Mouse (Mus musculus) CD4-positive, CD25-positive, alpha-beta regulatory T cell, adult 4 months (primary cell): ENCODE data around the gene Slc48a1. TPM values are rescaled to one million over a fixed set of nuclear protein-coding genes. Genes with fewer than 3 reads are reported as not detected.
A peak's percentile ranks its signal among the peaks of the same experiment; 100 is the strongest.

ENCODE experiments used
- ATAC-seq: one replicate; pipeline ENCODE4 v1.8.0; 2017
- polyA plus RNA-seq, 2 experiments: library from polyadenylated mRNA; unstranded; fragments of 100-300 nt; shearing (Covaris generic); gene quantifications; one replicate each; pipeline ENCODE4 v1.2.1; 2017

Slc48a1 gene
- polyA plus RNA-seq, 2 experiments from 2014 or later, result 33.9 to 37.1 TPM

DNA sequence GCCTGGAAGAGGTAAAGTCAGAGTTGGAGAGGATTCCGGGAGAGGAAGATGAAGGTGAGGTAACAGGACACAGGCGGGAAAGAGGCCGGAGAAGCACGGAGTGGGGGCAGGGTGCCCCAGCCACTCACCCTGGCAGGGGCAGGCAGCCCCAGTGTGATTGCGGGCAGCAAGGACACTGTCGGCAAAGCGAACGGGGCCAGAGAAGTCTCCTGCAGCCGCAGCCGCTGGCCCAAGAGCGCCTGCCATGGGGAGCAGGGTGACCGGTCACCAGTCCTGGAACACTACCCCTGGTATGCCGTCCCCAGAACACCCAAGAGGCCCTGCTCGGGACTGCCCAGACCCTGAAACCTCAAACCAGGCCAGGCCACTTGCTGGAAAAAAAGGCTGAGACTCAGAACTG, 30.2 kb downstream of the Slc48a1 start:
- ATAC-seq, result no peak

GRCm38 (mm10) chr15:97809206-97809605, 30.9 kb downstream of the Slc48a1 start:
- ATAC-seq, result no peak

GRCm38 (mm10) chr15:97809942-97810341, 31.6 kb downstream of the Slc48a1 start:
- ATAC-seq, result no peak

DNA sequence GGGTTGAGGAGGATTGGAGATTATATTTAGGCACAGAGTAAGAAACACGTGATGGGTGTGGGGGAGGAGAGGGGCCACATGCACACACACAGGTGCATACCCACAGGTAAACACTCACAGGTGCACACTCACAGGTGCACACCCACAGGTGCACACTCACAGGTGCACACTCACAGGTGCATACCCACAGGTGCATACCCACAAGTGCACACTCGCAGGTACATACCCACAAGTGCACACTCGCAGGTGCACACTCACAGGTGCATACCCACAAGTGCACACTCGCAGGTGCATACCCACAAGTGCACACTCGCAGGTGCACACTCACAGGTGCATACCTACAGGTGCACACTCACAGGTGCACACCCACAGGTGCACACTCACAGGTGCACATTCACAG, 32.1 kb downstream of the Slc48a1 start:
- ATAC-seq, result no peak

- no peak for ATAC-seq
Observed at GRCm38 (mm10) chr15:97811307-97811706, 33.0 kb downstream of the Slc48a1 start.

GRCm38 (mm10) chr15:97812126-97812525, 33.8 kb downstream of the Slc48a1 start:
- no peak for ATAC-seq

DNA sequence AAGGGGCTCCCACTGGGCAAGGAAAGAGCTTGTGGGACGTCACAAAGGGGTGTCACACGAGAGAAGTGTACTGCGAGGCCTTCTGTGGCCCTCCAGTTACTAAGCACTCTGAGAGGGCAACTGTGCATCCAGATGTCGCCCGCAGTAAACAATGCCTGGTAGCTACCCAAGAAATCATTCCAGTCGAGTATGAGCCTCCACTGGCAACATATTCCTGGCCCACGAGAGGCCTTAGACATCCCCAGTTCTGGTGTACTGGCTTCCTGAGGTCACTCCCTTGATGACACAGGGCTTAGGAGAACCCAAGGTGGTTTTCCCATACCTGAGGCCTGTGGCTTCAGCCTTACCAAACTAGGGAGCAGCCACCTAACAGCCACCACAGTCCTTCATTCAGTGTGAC, 34.6 kb downstream of the Slc48a1 start:
- no peak for ATAC-seq

GRCm38 (mm10) chr15:97813452-97814204, 35.3 kb downstream of the Slc48a1 start:
- ATAC-seq, result no peak

GRCm38 (mm10) chr15:97814703-97815102, 36.4 kb downstream of the Slc48a1 start:
- no peak for ATAC-seq

- no peak for ATAC-seq
Observed at GRCm38 (mm10) chr15:97815254-97815653, 36.9 kb downstream of the Slc48a1 start.

DNA sequence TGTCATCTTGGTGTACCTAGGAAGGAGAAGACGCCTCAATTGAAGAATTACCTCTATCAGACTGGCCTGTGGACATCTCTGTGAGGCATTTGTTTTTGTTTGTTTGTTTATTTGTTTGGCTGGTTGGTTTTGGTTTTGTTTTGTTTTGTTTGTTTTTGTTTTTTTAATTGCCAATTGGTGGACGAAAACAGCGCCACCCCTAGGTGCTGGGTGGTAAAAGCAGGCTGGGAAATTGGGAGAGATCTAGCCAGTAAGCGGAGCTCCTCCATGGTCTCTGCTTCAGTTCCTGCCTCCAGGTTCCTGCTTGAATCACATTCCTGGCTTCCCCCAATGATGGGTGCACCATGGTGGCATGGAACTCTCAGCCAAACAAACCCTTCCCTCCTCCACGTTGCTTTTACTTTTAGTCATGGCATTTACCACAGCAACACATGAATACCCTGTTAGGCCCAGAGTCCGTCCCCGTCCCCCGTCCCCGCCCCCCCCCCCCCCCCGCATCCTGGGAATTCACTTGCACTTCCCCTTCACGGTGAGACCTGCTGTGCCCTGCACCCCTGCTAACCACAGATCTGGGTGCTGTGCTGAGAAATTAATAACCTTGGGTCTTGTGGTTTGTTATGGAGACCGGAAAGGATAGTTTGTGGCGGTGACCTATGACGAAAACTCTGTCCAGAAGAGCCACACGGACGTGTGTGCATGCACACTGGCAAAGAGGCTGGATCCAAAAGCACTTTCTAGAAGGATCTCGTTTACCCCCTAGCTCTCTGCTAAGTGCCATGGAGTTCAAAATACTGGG, 38.1 kb downstream of the Slc48a1 start:
- ATAC-seq, result no peak

GRCm38 (mm10) chr15:97819937-97820336, 41.6 kb downstream of the Slc48a1 start:
- ATAC-seq, result no peak

- ATAC-seq, result peak; percentile 56
Observed at GRCm38 (mm10) chr15:97821321-97821982, 43.1 kb downstream of the Slc48a1 start.

- no peak for ATAC-seq
Observed at GRCm38 (mm10) chr15:97821983-97822363, 43.7 kb downstream of the Slc48a1 start.

DNA sequence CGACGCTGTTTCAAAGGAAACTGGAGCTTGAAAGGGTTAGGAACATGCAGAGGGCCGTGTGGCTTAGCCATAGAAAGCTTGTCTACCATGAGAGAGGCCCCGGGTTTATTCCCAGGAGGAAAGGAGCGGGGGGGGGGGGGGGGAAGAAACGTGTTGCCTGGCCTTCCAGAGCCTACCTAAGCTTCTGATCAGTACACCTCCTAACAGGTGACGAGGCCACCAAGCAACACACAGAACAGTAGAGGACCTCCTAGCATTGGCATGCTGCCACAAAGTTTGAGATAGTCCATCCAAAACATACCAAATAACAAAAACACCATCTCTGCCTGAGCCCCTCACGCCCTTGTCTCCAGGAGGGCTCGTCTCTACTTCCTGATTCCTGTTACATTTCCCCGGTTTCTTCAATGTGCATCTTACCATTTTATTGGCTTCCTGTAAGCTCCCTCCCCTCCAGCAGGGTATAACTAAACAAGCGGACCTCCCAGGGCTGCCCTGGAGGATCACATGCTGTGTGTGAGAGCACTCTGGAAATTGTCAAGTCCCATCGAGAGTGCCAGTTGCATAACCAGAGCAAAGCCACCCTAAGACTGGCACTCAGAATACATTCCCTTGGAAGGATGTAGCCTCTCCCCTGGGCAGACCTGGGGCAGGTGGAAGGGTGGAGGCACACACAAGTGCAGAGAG, 44.4 kb downstream of the Slc48a1 start:
- no peak for ATAC-seq

DNA sequence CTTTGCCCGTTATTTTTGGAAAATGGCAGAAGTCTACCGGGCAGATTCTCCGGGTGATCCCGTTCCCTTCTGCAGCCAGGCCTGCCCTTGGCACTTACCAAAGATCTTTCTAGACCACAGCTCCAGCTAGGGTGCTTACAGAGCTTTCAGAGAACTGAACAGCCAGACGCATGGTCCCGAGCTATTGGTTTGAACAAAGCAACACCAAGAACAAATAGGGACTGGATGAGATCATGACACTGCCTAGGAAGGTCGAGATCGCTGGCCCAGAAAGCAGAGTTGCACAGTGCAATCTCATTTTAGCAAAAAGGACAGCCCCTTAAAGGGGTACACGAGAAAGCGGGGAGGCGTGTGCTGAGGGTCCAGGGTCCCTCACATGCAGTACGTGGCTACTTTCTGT, 45.2 kb downstream of the Slc48a1 start:
- no peak for ATAC-seq

- ATAC-seq, result no peak
Observed at GRCm38 (mm10) chr15:97824042-97824441, 45.7 kb downstream of the Slc48a1 start.

GRCm38 (mm10) chr15:97825071-97825940, 47.0 kb downstream of the Slc48a1 start:
- peak; percentile 82 for ATAC-seq

DNA sequence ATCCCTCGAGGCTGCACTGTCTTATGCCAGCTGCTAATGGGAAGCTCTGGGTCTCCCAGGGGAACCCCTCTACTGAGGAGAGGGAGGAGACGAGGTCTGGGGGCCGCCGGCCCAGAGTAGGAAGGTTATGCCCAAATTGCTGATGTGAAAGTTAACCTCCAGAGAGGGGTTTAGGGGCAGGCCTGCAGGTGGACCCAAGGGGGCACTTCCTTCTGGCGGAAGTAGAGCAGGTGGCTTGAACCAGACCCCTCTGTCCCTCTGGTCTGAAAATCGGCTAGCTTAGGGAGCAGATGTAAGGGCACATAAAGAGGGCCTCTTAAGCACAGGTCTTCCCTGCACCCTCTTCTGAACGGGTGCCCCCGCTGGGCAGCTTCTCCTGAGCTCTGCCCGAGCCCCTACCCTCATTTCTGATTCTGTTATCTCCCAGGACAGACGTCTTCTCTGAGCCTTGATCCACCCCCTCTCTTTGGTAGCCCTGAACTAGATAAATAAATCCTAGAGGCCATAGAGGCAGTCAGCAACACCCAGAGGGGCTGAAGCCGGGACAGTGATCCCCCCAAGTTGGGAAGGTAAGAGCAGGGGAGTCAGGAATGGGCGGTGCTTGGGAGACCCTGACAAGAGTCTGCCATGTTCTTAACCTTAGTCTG, 47.7 kb downstream of the Slc48a1 start:
- ATAC-seq, result no peak

- ATAC-seq, result no peak
Observed at GRCm38 (mm10) chr15:97826588-97827261, 48.4 kb downstream of the Slc48a1 start.

DNA sequence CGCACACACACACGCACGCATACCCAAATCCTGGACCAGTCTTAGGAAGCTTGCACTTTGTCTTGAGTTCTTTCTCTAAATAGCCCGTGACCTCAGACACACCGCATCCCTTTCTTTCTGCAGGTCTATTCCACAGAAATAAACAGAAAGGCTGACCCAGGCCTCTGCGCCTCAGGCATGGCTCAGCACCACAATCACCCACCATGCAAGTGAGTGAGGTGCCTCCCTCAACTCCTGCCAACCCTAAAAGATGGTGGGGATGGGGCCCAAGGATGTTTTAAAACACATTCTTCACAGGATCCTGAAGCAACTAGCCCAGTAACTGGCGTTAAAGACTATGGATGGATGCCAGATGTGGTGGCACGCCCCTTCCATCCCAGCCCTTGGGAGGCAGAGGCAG, 49.1 kb downstream of the Slc48a1 start:
- no peak for ATAC-seq
